Mouse (Mus musculus) intestine, embryonic 16.5 days (tissue): ENCODE measurements around the gene Fam53b. TPM values are rescaled to one million over a fixed set of nuclear protein-coding genes. Genes with fewer than 3 reads are reported as not detected.
"Not testable (repeated sequence)": the region's sequence is repeated elsewhere in the genome, so short reads cannot be mapped to it uniquely, and the experiment has no call there.

ENCODE experiments used
- ATAC-seq: fragments of 200-750 bp; cut with Nextera tagmentation; 2 replicates; pipeline ENCODE4 v1.8.0; 2017; ENCODE audit warnings: moderate TSS enrichment, moderate library complexity
- H3K27ac ChIP-seq: fragments of 300-500 bp; sonication (generic); 2 replicates; pipeline ENCODE4 v1.5.1; 2014; ENCODE audit warnings: mild to moderate bottlenecking, low read length
- H3K27me3 ChIP-seq: fragments of 300-500 bp; sonication (generic); replicated peaks from 2 replicates; pipeline ENCODE4 v1.6.1; 2014; ENCODE audit warnings: low read length, control low read depth, mixed read lengths; ENCODE audit not compliant: control insufficient read depth, insufficient read depth
- H3K36me3 ChIP-seq: fragments of 300-500 bp; sonication (generic); 2 replicates; pipeline ENCODE4 v1.6.1; 2014; ENCODE audit warnings: low read length, control low read depth; ENCODE audit not compliant: control insufficient read depth, insufficient read depth
- H3K4me1 ChIP-seq: fragments of 300-500 bp; sonication (generic); 2 replicates; pipeline ENCODE4 v1.6.1; 2014; ENCODE audit warnings: low read length, control low read depth, mixed read lengths; ENCODE audit not compliant: control insufficient read depth, insufficient read depth
- H3K4me2 ChIP-seq: fragments of 300-500 bp; sonication (generic); 2 replicates; pipeline ENCODE4 v1.6.1; 2014; ENCODE audit warnings: low read depth, low read length, control low read depth
- H3K4me3 ChIP-seq: fragments of 300-500 bp; sonication (generic); 2 replicates; pipeline ENCODE4 v1.5.1; 2014; ENCODE audit warnings: mild to moderate bottlenecking, low read length
- H3K9ac ChIP-seq: fragments of 300-500 bp; sonication (generic); 2 replicates; pipeline ENCODE4 v1.6.1; 2014; ENCODE audit warnings: low read depth, low read length
- H3K9me3 ChIP-seq: fragments of 300-500 bp; sonication (generic); 2 replicates; pipeline ENCODE4 v1.6.1; 2016; ENCODE audit warnings: low read length, control low read depth; ENCODE audit not compliant: control insufficient read depth
- WGBS: fragments of 180-500 bp; shearing (Covaris S2); extraction: QIAGEN DNeasy Blood & Tissue Kit; methylation state at CpG from one replicate; pipeline ENCODE4 v1.1.7; 2014; 5-methylcytosine and 5-hydroxymethylcytosine counted together
- polyA plus RNA-seq: library from polyadenylated mRNA; unstranded; fragments of >200 nt; fragmentation: Nextera tagmentation; extraction: Ambion mirVana; gene quantifications from 2 replicates; pipeline ENCODE4 v1.2.1, GENCODE M21; 2015

Gene Fam53b
- polyA plus RNA-seq, 1 experiment from 2014 or later, result 22.2 TPM

DNA sequence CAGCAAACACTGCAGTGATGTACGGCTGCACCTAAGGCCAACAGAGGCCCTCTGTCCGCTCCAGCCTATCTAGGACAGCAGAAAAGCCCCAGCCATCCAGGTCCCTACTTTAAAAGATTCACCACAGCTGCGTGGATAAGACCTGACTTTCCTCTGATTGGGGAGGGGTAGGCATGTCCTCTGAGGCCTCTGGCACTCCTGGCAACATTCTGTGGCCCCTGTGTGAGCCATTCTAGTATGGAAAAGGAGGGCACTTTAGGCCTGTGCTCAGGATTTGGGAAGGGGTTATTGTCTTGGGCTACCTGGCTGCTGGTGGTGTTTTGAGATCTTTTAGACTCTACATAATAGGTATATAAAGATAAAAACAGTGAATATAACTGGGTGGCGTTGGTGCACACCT lies 147.2 kb downstream of the Fam53b start:
- no peak overlapping the region for H3K27ac ChIP-seq
- no peaks in the 10 kb centered on the region for H3K9me3 ChIP-seq
- 71% methylated on average over 4 of the region's 4 CpGs for WGBS
- H3K27me3 ChIP-seq, result no peaks in the 10 kb centered on the region
- H3K4me1 ChIP-seq, result peaks cover 5% of the 10 kb centered on the region; the same call in 1 of the 2 replicates
- no peak overlapping the region for H3K4me3 ChIP-seq
- no peak overlapping the region for H3K4me2 ChIP-seq
- ATAC-seq, result no peak
- H3K36me3 ChIP-seq, result no peaks in the 10 kb centered on the region
- no peak overlapping the region for H3K9ac ChIP-seq

DNA sequence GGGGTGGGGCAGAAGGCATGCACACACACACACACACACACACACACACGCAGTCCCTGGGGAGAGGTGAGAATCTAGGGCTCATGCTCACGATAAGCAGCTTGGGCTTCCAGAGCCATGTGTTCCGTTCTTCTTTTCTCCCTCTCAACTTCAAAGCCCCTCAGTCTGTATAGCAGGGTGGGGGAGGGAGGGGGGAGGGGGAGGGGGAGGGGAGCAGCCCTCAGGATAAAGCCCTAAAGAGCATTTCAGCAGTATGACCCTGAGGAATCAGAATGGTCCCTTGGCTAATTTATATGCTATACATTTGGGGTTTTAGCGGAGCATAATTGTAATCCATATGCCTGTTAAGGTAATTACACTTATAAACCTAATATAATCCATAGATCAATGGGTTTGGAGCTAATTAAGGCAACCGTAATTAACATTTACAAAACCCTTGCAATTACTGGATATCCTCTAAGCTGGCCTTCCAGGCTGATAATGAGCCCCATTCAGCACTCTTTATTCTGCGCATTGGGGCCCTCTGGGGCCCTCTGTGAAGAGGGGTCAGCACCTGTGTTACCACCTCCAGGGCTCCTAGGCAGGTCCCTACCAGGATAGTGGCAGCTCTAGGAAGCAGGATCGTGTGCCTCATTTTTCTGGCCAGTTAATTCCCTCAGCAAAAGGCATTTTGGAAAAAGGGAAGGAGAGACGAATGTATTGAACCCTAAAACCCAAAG lies 147.9 kb downstream of the Fam53b start:
- no peak for ATAC-seq
- no peaks in the 10 kb centered on the region for H3K9me3 ChIP-seq
- peaks cover 7% of the 10 kb centered on the region; the same call in 1 of the 2 replicates for H3K4me1 ChIP-seq
- H3K27me3 ChIP-seq, result no peaks in the 10 kb centered on the region
- 68% methylated on average over 8 of the region's 8 CpGs for WGBS
- no peaks in the 10 kb centered on the region for H3K36me3 ChIP-seq
- no peak overlapping the region for H3K4me2 ChIP-seq
- H3K27ac ChIP-seq, result no peak overlapping the region
- no peak overlapping the region for H3K9ac ChIP-seq
- H3K4me3 ChIP-seq, result no peak overlapping the region

DNA sequence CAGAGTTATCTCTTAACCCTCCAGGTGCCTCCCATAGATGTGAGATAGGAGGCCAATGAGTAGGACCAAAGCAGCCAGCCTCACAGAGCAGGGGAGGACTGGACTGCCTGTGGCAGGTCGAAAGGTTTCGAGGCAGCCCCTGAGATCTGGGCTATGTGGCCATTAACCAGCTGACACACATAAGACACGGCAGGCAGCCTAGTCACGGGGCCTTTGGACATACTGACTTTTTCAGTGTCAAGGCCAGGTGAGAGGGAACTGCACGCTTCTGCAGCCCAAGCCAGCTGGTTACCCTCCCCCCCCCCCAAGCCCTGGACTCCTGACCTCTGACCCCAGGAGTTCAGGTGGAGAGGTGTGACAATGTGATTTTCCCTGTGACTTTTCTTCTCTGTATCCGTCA lies 148.9 kb downstream of the Fam53b start:
- Histone ChIP-seq H3K4me1 (peaks cover 11% of the 10 kb centered on the region), H3K36me3 (no peaks in the 10 kb centered on the region), H3K9me3 (no peaks in the 10 kb centered on the region), H3K4me2 (no peak overlapping the region), H3K4me3 (no peak overlapping the region), H3K27ac (no peak overlapping the region), H3K9ac (no peak overlapping the region), H3K27me3 (no peaks in the 10 kb centered on the region)
- peak; percentile 17 for ATAC-seq
- WGBS, result 75% methylated on average over 6 of the region's 6 CpGs

DNA sequence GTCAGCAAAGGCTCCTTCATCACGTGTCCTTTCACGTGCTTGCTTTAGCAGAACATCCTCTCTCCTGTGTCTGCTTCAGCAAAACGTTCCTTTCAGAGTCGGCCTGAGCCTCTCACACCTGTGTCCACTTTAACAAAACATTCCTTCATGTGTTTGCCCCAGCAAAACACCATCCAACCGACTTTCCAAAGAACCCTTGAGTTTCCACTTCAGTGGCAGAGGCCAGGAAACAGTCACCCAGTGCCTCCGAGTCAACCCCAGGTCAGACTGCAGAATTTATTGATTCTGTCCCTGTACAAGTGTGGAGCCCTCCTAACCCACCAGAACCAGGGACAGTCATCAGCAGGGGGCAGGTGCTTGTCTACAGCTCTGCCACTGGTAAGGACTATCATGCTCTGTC lies 150.9 kb downstream of the Fam53b start:
- H3K9ac ChIP-seq, H3K4me2 ChIP-seq, H3K9me3 ChIP-seq, H3K4me3 ChIP-seq, H3K36me3 ChIP-seq, H3K27ac ChIP-seq, H3K27me3 ChIP-seq, ATAC-seq: not testable (repeated sequence)
- H3K4me1 ChIP-seq, result peaks cover 26% of the 10 kb centered on the region
- 56% methylated on average over 6 of the region's 6 CpGs for WGBS

Other genes starting within 250 kb of the Fam53b start
- gene Oat, start 237.5 kb downstream of the Fam53b start, polyA plus RNA-seq, result 1,956 and 2,187 TPM in 2 replicates
- 0.59 and 0.70 TPM in 2 replicates for gene Nkx1-2, start 214.2 kb downstream of the Fam53b start, polyA plus RNA-seq
- 47.8 and 54.7 TPM in 2 replicates for gene Lhpp, start 203.2 kb downstream of the Fam53b start, polyA plus RNA-seq
- 47.6 and 52.1 TPM in 2 replicates for gene Eef1akmt2, start 38.8 kb upstream of the Fam53b start, polyA plus RNA-seq
- 31.7 and 32.4 TPM in 2 replicates for gene Abraxas2, start 45.3 kb upstream of the Fam53b start, polyA plus RNA-seq
- 5.7 and 6.3 TPM in 2 replicates for gene Zranb1, start 117.3 kb upstream of the Fam53b start, polyA plus RNA-seq